Mouse (Mus musculus) MEL (cell line): ENCODE measurements at regions not wholly inside any gene's neighbourhood (a gene's known extent, or its start where the extent isn't known, plus 50 kb on each side); places are given as distances from the start of the nearest gene placed in this dataset.

ENCODE experiments used
- CHD1 ChIP-seq: IDR thresholded peaks from 2 replicates; pipeline ENCODE4 v1.6.1; 2012; ENCODE audit warnings: low read depth, mild to moderate bottlenecking, inconsistent platforms, low read length, improper control_type of control experiment
- CTCF ChIP-seq, 3 experiments: IDR thresholded peaks in 2 of 3; conservative IDR thresholded peaks in 1 of 3; 2 replicates each; pipeline ENCODE4 v1.5.1; 2011 to 2012; ENCODE audit warnings: low read length in 3 of 3, low read depth in 2 of 3, mild to moderate bottlenecking in 2 of 3, improper control_type of control experiment in 1 of 3, inconsistent platforms in 1 of 3, mixed read lengths in 1 of 3, moderate library complexity in 1 of 3; ENCODE audit not compliant: control insufficient read depth in 1 of 3, insufficient read depth in 1 of 3, poor library complexity in 1 of 3, severe bottlenecking in 1 of 3
- GABPA ChIP-seq: IDR thresholded peaks from 2 replicates; pipeline ENCODE4 v1.6.1; 2012; ENCODE audit warnings: low read depth, mild to moderate bottlenecking, inconsistent platforms, low read length, improper control_type of control experiment, moderate library complexity
- POLR2A ChIP-seq, 2 experiments: IDR thresholded peaks; 2 replicates each; pipeline ENCODE4 v1.6.1; 2011 to 2012; ENCODE audit warnings: low read length in 2 of 2, mild to moderate bottlenecking in 2 of 2, control low read depth in 1 of 2, improper control_type of control experiment in 1 of 2, low read depth in 1 of 2, moderate library complexity in 1 of 2; ENCODE audit not compliant: control insufficient read depth in 1 of 2, insufficient read depth in 1 of 2, poor library complexity in 1 of 2
- POLR2AphosphoS5 ChIP-seq: IDR thresholded peaks from 2 replicates; pipeline ENCODE4 v1.6.1; 2012; ENCODE audit warnings: low read depth, borderline replicate concordance, mild to moderate bottlenecking, inconsistent platforms, low read length, moderate library complexity, mixed read lengths
- TCF12 ChIP-seq: IDR thresholded peaks from 2 replicates; pipeline ENCODE4 v1.6.1; 2014; ENCODE audit warnings: low read depth, mild to moderate bottlenecking, inconsistent platforms, low read length, improper control_type of control experiment, moderate library complexity

DNA sequence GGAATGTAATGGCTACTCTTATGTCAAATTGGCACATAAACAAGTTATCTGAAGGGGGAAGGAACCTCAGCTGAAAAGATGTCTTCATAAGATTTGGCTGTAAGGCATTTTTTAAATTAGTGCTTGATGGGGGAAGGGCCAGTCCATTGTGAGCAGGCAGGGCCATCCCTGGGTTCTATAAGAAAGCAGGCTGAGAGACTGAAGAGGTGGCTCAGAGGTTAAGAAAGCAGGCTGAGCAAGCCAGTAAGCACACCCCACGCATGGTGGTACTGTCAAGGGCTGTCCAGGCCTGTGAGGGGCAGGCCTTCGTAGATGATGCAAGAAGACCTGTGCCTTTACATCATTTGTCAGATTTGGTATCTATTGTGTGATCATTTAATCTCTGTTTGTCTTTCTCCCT lies 147.0 kb downstream of the Bod1 start:
- TF ChIP-seq POLR2A (IDR thresholded peaks at IDR 0.05; ENCODE audit: control insufficient read depth in 1 of 2, insufficient read depth in 1 of 2, low read depth in 1 of 2, low read length in 2 of 2, poor library complexity in 1 of 2) (no peak), CTCF (IDR thresholded peaks at IDR 0.05 in 2 of 3, conservative IDR thresholded peaks at IDR 0.05 in 1 of 3; ENCODE audit: control insufficient read depth in 1 of 3, insufficient read depth in 1 of 3, low read depth in 2 of 3, low read length in 3 of 3, poor library complexity in 1 of 3, severe bottlenecking in 1 of 3) (no peak), CHD1 (no peak), GABPA (no peak), TCF12 (no peak), POLR2AphosphoS5 (no peak)
